Mouse (Mus musculus) lung, adult 2 months (tissue): ENCODE results near the gene Cdh4. TPM values are rescaled to one million over a fixed set of nuclear protein-coding genes. Genes with fewer than 3 reads are reported as not detected.

ENCODE experiments used
- DNase-seq: peaks from one replicate; pipeline ENCODE4 v3.0.0; 2022
- H3K4me1 ChIP-seq: fragments of 200-500 bp; 2 replicates; pipeline ENCODE4 v1.6.1; 2011; ENCODE audit warnings: low read length; ENCODE audit not compliant: control insufficient read depth, insufficient read depth
- H3K4me3 ChIP-seq: fragments of 200-500 bp; replicated peaks from 2 replicates; pipeline ENCODE3; 2011; ENCODE audit warnings: low read depth, mild to moderate bottlenecking, control low read depth, low read length; ENCODE audit errors: extremely low read depth
- CTCF ChIP-seq: fragments of 200-500 bp; IDR thresholded peaks from 2 replicates; pipeline ENCODE4 v1.5.1; 2011; ENCODE audit warnings: mild to moderate bottlenecking, low read length, control low read depth; ENCODE audit not compliant: insufficient read depth
- POLR2A ChIP-seq: fragments of 200-500 bp; IDR thresholded peaks from 2 replicates; pipeline ENCODE4 v1.6.1; 2011; ENCODE audit warnings: low read depth, mild to moderate bottlenecking, control low read depth, low read length, borderline replicate concordance; ENCODE audit errors: extremely low read depth
- WGBS: fragments of 180-500 bp; shearing (Covaris S2); methylation state at CpG from one replicate; pipeline ENCODE4 v1.1.7; 2018; 5-methylcytosine and 5-hydroxymethylcytosine counted together
- polyA plus RNA-seq: library from polyadenylated mRNA; depleted of rRNA; stranded (reverse); fragments of >200 nt; gene quantifications from 2 replicates; pipeline ENCODE4 v1.2.3, GENCODE M21; 2012

The Cdh4 gene
- polyA plus RNA-seq, 1 experiment: 2.0 TPM

GRCm38 (mm10) chr2:179790684-179791083 is 348.5 kb downstream of the Cdh4 start:
- WGBS: 57% methylated on average over 3 of the region's 3 CpGs
- Histone ChIP-seq H3K4me3 (no peak overlapping the region), H3K4me1 (no peaks in the 10 kb centered on the region)
- TF ChIP-seq CTCF (no peak), POLR2A (no peak)
- DNase-seq: no peak

- DNase-seq: no peak
- H3K4me3 ChIP-seq: no peak overlapping the region
- no peak for TF ChIP-seq POLR2A
- TF ChIP-seq CTCF: no peak
- 58% methylated on average over 13 of the region's 13 CpGs for WGBS
- no peaks in the 10 kb centered on the region for H3K4me1 ChIP-seq
Observed at GRCm38 (mm10) chr2:179792426-179793133, 350.3 kb downstream of the Cdh4 start.

GRCm38 (mm10) chr2:179794354-179794753 is 352.1 kb downstream of the Cdh4 start:
- DNase-seq: no peak
- no peak for TF ChIP-seq CTCF
- TF ChIP-seq POLR2A: no peak
- Histone ChIP-seq H3K4me1 (no peaks in the 10 kb centered on the region), H3K4me3 (no peak overlapping the region)
- WGBS: 65% methylated on average over 1 of the region's 1 CpGs

- 77% methylated on average over 12 of the region's 12 CpGs for WGBS
- no peak for TF ChIP-seq CTCF
- no peak for TF ChIP-seq POLR2A
- no peak overlapping the region for H3K4me3 ChIP-seq
- H3K4me1 ChIP-seq: no peaks in the 10 kb centered on the region
- no peak for DNase-seq
Observed at GRCm38 (mm10) chr2:179795452-179795851, 353.2 kb downstream of the Cdh4 start.

DNA sequence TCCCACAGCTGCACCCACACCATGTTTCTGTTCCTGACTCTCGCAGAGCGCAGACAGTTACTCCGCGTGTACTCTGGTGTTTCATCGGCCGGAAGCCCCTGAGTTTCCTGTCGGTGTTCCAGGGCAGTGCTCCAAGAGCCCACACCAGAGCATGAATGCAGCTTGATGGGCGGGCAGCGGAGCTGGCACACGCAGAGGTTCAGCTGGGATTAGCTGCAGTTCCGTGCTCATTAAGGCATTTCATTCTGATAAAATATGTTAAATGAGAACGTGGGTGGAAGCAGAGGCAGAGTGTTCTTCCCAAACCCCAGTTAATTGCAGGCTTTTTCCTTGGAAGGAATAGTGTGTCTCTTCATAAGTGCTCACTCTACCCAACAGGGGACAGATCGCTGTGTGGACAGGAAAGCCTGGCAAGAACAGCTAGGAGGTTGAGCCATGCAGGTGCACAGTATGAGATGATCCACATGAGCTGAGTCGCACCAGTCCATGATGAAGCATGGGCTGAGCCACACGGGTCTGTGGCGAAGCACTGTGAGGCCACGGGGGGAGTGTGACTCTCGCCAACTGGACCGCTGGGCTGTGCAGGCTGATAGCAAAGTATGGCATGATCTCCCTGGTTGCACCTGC is 357.8 kb downstream of the Cdh4 start:
- TF ChIP-seq CTCF: no peak
- TF ChIP-seq POLR2A: no peak
- 68% methylated on average over 19 of the region's 19 CpGs for WGBS
- no peak for DNase-seq
- Histone ChIP-seq H3K4me3 (no peak overlapping the region), H3K4me1 (no peaks in the 10 kb centered on the region)

DNA sequence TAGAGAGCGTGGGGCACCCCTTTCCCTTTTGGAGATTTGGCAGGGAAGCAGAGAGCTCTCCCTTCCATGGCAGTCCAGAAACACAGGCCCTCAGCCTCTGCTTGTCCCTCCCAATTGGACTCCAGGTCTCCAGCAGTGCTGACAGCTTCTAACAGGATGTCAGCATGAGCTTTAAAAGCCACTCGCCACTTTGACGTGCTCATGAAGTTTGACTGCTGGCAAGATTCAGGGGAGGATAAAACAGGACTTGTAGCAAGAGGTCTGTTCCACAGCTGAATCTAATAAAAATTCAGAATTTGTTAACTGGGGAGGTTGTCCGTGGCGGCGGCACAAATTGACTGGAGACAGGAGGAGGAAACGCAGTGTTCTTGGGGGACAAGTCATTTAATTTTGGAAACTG is 358.8 kb downstream of the Cdh4 start:
- no peak for DNase-seq

GRCm38 (mm10) chr2:179802411-179802810 is 360.2 kb downstream of the Cdh4 start:
- Histone ChIP-seq H3K4me3 (no peak overlapping the region), H3K4me1 (no peaks in the 10 kb centered on the region)
- WGBS: 53% methylated on average over 1 of the region's 1 CpGs
- TF ChIP-seq CTCF: no peak
- TF ChIP-seq POLR2A: no peak
- DNase-seq: no peak

More for the DNA sequence above, 358.8 kb downstream of the Cdh4 start:
- Histone ChIP-seq H3K4me1 (no peaks in the 10 kb centered on the region), H3K4me3 (no peak overlapping the region)
- WGBS: 81% methylated on average over 7 of the region's 7 CpGs
- TF ChIP-seq POLR2A (no peak), CTCF (no peak)

DNA sequence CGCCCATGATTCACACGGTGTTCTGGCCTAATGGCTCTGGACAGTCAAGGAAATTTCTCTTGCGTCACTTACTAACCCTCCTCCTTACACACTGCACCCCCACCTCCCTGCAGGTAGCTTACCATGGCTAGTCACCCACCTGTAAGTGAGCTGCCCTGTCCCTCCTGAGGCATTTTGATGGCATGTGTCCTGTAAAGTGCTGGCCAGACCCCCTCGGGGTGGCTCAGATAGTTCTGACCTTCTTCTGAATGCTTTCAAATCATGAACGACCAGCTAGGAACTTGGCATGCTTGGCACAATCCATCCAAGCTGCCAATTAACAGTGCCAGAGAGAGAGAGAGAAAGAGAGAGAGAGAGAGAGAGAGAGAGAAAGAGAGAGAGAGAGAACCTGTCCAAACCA is 368.9 kb downstream of the Cdh4 start:
- TF ChIP-seq CTCF (no peak), POLR2A (no peak)
- WGBS: 75% methylated on average over 5 of the region's 5 CpGs
- no peak for DNase-seq
- Histone ChIP-seq H3K4me3 (no peak overlapping the region), H3K4me1 (no peaks in the 10 kb centered on the region)

DNA sequence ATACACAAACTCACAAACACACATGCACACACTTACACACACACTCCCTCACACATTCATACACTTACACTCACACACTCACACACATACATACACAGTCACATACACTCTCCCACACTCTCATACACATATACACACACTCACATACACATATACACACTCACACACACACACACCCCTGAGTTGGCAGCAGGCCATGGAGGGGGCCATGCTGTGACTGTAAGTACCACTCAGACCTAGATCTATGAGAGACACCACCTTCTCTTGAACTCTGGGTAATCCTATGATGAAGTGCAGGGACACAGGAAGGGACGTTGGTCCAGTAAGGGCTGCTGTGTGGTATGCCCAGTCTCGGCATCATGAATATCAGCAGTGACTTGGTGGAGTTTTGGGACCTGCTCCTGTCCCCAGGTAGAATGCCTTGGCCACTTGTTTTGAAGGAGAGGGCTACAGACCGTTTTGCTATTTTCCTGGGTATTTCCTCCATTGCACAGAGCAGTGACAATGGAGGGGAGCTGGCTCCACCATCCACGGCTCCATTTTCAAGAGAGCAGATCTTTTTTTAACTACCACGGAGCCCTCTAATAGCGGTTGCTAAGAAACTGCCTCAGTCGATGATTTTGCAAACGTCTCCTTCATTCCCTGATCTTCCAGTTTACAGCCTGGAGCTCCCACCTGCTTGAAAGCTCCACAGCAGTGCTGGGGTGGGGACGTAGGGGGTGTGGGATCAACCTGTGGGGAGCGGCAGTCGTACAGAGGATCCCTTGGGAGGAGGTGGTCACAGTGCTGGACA is 371.0 kb downstream of the Cdh4 start:
- Histone ChIP-seq H3K4me1 (no peaks in the 10 kb centered on the region), H3K4me3 (no peak overlapping the region)
- 66% methylated on average over 11 of the region's 11 CpGs for WGBS
- TF ChIP-seq POLR2A: no peak
- TF ChIP-seq CTCF: no peak
- no peak for DNase-seq

DNA sequence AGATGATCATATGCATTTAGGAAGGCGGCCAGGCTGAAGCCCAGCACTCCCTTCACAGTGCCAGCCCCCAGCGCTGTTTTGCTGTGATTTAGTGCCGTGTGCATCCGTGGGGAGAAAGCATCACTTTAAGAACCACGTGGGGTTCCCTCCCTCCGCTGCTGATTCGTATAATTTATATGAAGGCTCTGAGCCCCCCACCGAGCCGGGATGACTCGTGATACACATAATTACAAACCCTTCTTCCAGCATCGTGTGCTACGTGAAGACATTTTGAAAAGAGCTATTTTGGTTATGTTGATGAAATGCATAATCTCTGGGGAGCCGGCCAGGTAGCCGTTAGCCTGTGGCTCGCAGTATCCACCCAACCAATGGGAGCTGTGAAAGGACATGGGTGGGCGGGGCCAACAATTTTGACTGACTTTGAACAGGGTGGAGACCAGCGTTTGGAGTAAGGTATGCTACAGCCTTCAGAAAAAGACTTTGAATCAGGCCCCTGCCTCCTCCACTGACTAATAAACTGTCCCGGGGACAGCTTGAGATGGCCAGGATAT is 382.6 kb downstream of the Cdh4 start:
- 44% methylated on average over 18 of the region's 18 CpGs for WGBS
- Histone ChIP-seq H3K4me1 (no peaks in the 10 kb centered on the region), H3K4me3 (no peak overlapping the region)
- DNase-seq: no peak
- TF ChIP-seq POLR2A: no peak
- TF ChIP-seq CTCF: no peak

GRCm38 (mm10) chr2:179828968-179829367 is 386.7 kb downstream of the Cdh4 start:
- no peak overlapping the region for H3K4me3 ChIP-seq
- H3K4me1 ChIP-seq: no peaks in the 10 kb centered on the region
- no peak for TF ChIP-seq POLR2A
- TF ChIP-seq CTCF: no peak
- WGBS: 77% methylated on average over 6 of the region's 6 CpGs
- no peak for DNase-seq
